Mouse (Mus musculus): ENCODE data around the gene Eya4. TPM values are rescaled to one million over a fixed set of nuclear protein-coding genes. Genes with fewer than 3 reads are reported as not detected.

The Eya4 gene
- polyA plus RNA-seq, 1 experiment = 4.0 TPM

- no peak for TF ChIP-seq POLR2A (IDR thresholded peaks at IDR 0.05; ENCODE audit: borderline replicate concordance, low read depth, low read length)
- H3K27ac ChIP-seq (ENCODE audit: insufficient read depth, low read depth, low read length) = no peak overlapping the region
These were observed 17.8 kb downstream of the Eya4 start for GRCm38 (mm10) chr10:23332768-23333167.

GRCm38 (mm10) chr10:23327651-23328050, 22.9 kb downstream of the Eya4 start:
- TF ChIP-seq POLR2A (IDR thresholded peaks at IDR 0.05; ENCODE audit: borderline replicate concordance, low read depth, low read length) (no peak), CTCF (IDR thresholded peaks at IDR 0.05; ENCODE audit: low read depth, low read length) (no peak)
- no peak overlapping the region for H3K4me3 ChIP-seq (ENCODE audit: insufficient read depth, low read length)
- H3K4me1 ChIP-seq (ENCODE audit: control insufficient read depth, insufficient read depth, low read length) = no peaks in the 10 kb centered on the region
- no peak overlapping the region for H3K27ac ChIP-seq (ENCODE audit: insufficient read depth, low read depth, low read length)

More at GRCm38 (mm10) chr10:23332768-23333167, 17.8 kb downstream of the Eya4 start:
- no peak overlapping the region for H3K4me3 ChIP-seq (ENCODE audit: insufficient read depth, low read length)
- H3K4me1 ChIP-seq (ENCODE audit: control insufficient read depth, insufficient read depth, low read length) = peaks cover 11% of the 10 kb centered on the region

- TF ChIP-seq POLR2A (IDR thresholded peaks at IDR 0.05; ENCODE audit: borderline replicate concordance, low read depth, low read length) (no peak), CTCF (IDR thresholded peaks at IDR 0.05; ENCODE audit: low read depth, low read length) (no peak)
- H3K27ac ChIP-seq (ENCODE audit: insufficient read depth, low read depth, low read length) = no peak overlapping the region
- H3K4me3 ChIP-seq (ENCODE audit: insufficient read depth, low read length) = no peak overlapping the region
- no peaks in the 10 kb centered on the region for H3K4me1 ChIP-seq (ENCODE audit: control insufficient read depth, insufficient read depth, low read length)
These were observed 28.3 kb downstream of the Eya4 start for GRCm38 (mm10) chr10:23322275-23322674.

DNA sequence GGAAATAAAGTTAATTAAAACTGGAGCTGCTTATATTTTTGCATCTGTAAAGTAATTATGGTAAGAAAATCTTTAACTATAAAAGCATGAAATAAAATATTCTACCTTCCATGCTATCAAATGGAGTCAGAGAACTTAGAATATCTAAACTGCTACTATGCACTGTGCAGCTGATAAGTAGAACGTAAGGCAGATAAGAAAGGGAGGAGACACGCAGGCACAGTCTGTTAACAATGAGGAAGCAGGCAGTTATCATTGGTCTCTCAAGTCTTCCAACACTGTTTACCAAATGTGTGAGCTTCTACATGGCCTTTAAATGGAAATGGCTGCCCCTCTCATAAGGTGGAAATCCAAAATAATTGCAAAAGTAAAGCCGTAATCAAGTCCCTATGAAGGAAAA, 55.0 kb downstream of the Eya4 start:
- Histone ChIP-seq H3K4me1 (ENCODE audit: control insufficient read depth, insufficient read depth, low read length) (no peaks in the 10 kb centered on the region), H3K4me3 (ENCODE audit: insufficient read depth, low read length) (no peak overlapping the region), H3K27ac (ENCODE audit: insufficient read depth, low read depth, low read length) (no peak overlapping the region)
- no peak for TF ChIP-seq CTCF (IDR thresholded peaks at IDR 0.05; ENCODE audit: low read depth, low read length)
- TF ChIP-seq POLR2A (IDR thresholded peaks at IDR 0.05; ENCODE audit: borderline replicate concordance, low read depth, low read length) = no peak

- Histone ChIP-seq H3K27ac (ENCODE audit: insufficient read depth, low read depth, low read length) (no peak overlapping the region), H3K4me1 (ENCODE audit: control insufficient read depth, insufficient read depth, low read length) (no peaks in the 10 kb centered on the region)
- TF ChIP-seq POLR2A (IDR thresholded peaks at IDR 0.05; ENCODE audit: borderline replicate concordance, low read depth, low read length) = no peak
These were observed 58.1 kb downstream of the Eya4 start for GRCm38 (mm10) chr10:23292495-23292894.

GRCm38 (mm10) chr10:23277371-23277770, 73.2 kb downstream of the Eya4 start:
- no peak for TF ChIP-seq POLR2A (IDR thresholded peaks at IDR 0.05; ENCODE audit: borderline replicate concordance, low read depth, low read length)
- TF ChIP-seq CTCF (IDR thresholded peaks at IDR 0.05; ENCODE audit: low read depth, low read length) = no peak
- Histone ChIP-seq H3K4me1 (ENCODE audit: control insufficient read depth, insufficient read depth, low read length) (no peaks in the 10 kb centered on the region), H3K4me3 (ENCODE audit: insufficient read depth, low read length) (no peak overlapping the region), H3K27ac (ENCODE audit: insufficient read depth, low read depth, low read length) (no peak overlapping the region)

More at GRCm38 (mm10) chr10:23292495-23292894, 58.1 kb downstream of the Eya4 start:
- no peak overlapping the region for H3K4me3 ChIP-seq (ENCODE audit: insufficient read depth, low read length)

DNA sequence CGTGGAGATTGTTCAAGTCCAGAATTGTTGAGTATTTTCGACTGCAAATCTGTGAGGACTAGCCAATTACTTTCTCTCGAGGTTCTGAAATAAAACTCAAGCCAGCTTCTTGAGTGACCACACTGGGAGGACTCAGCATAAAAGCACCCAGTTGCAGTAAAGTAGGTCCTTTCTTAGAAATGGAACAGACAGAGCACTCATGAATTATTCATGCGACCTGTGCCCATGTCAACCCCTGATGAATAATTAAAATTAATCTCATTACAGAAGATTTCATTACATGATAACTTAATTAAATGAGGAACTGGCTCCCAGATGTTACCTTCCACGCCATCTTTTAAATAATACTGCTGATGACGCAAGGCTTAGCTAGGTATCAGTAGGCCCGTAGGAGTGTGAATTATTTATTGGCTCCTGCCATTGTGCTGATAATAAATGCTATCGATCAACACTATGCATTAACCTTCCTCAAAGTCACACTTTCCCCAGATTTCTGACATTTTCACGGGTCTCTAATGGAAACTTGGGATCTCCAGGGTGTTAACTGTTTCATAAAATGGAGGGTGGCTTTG, 79.5 kb downstream of the Eya4 start:
- TF ChIP-seq POLR2A (IDR thresholded peaks at IDR 0.05; ENCODE audit: borderline replicate concordance, low read depth, low read length) (no peak), CTCF (IDR thresholded peaks at IDR 0.05; ENCODE audit: low read depth, low read length) (no peak)
- Histone ChIP-seq H3K4me3 (ENCODE audit: insufficient read depth, low read length) (no peak overlapping the region), H3K4me1 (ENCODE audit: control insufficient read depth, insufficient read depth, low read length) (no peaks in the 10 kb centered on the region), H3K27ac (ENCODE audit: insufficient read depth, low read depth, low read length) (no peak overlapping the region)

DNA sequence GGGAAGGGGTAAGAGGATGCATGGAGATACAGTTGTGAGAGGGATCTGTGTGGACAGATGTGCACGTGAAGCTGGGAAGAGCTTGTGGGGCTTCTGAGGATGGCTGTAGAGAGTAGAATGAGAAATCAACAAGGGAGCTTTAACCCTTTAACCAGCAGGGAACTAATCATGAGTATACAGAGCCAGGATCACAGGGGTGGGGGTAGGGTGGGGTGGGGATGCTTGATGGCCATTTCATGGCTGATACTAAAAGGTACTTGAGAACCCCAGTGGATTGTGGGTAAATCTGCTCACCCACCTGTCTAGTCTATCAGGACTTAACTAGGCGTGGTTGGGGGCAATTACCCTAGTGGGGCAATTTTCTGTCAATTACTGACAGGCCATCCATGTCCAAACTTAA, 80.1 kb downstream of the Eya4 start:
- no peak for TF ChIP-seq POLR2A (IDR thresholded peaks at IDR 0.05; ENCODE audit: borderline replicate concordance, low read depth, low read length)
- no peak for TF ChIP-seq CTCF (IDR thresholded peaks at IDR 0.05; ENCODE audit: low read depth, low read length)
- Histone ChIP-seq H3K4me1 (ENCODE audit: control insufficient read depth, insufficient read depth, low read length) (no peaks in the 10 kb centered on the region), H3K27ac (ENCODE audit: insufficient read depth, low read depth, low read length) (no peak overlapping the region), H3K4me3 (ENCODE audit: insufficient read depth, low read length) (no peak overlapping the region)

- H3K4me3 ChIP-seq (ENCODE audit: insufficient read depth, low read length) = no peak overlapping the region
- no peaks in the 10 kb centered on the region for H3K4me1 ChIP-seq (ENCODE audit: control insufficient read depth, insufficient read depth, low read length)
- H3K27ac ChIP-seq (ENCODE audit: insufficient read depth, low read depth, low read length) = no peak overlapping the region
- TF ChIP-seq POLR2A (IDR thresholded peaks at IDR 0.05; ENCODE audit: borderline replicate concordance, low read depth, low read length) (no peak), CTCF (IDR thresholded peaks at IDR 0.05; ENCODE audit: low read depth, low read length) (no peak)
These were observed 98.4 kb downstream of the Eya4 start for GRCm38 (mm10) chr10:23252180-23252579.

GRCm38 (mm10) chr10:23246485-23246884, 104.1 kb downstream of the Eya4 start:
- Histone ChIP-seq H3K27ac (ENCODE audit: insufficient read depth, low read depth, low read length) (no peak overlapping the region), H3K4me3 (ENCODE audit: insufficient read depth, low read length) (no peak overlapping the region), H3K4me1 (ENCODE audit: control insufficient read depth, insufficient read depth, low read length) (no peaks in the 10 kb centered on the region)
- TF ChIP-seq POLR2A (IDR thresholded peaks at IDR 0.05; ENCODE audit: borderline replicate concordance, low read depth, low read length) = no peak
- TF ChIP-seq CTCF (IDR thresholded peaks at IDR 0.05; ENCODE audit: low read depth, low read length) = no peak

DNA sequence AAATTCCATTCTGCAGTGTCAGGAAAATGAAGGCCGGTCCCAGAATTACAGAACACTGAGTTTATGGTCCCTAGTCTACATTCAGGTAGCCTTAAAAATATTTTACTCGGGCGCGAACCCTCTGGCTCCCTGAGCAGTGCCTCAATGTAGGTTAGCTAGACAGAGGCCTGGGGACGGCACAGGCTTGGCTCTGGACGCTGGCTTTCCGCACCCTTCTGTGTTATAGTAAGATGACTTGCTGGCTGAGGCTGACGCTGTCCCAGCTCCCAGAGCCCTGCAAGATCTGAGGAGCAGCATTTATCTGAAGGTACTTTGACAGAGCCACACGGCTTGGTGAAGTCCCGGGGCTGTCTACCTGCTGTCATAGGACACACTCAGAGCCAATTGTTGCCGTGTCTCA, 113.7 kb downstream of the Eya4 start:
- Histone ChIP-seq H3K27ac (ENCODE audit: insufficient read depth, low read depth, low read length) (no peak overlapping the region), H3K4me1 (ENCODE audit: control insufficient read depth, insufficient read depth, low read length) (no peaks in the 10 kb centered on the region), H3K4me3 (ENCODE audit: insufficient read depth, low read length) (no peak overlapping the region)
- TF ChIP-seq POLR2A (IDR thresholded peaks at IDR 0.05; ENCODE audit: borderline replicate concordance, low read depth, low read length) = no peak
- TF ChIP-seq CTCF (IDR thresholded peaks at IDR 0.05; ENCODE audit: low read depth, low read length) = no peak
